Mouse (Mus musculus): ENCODE results near the gene Tmem175. TPM values are rescaled to one million over a fixed set of nuclear protein-coding genes. Genes with fewer than 3 reads are reported as not detected.

Tmem175 gene
- polyA plus RNA-seq, 1 experiment: not detected

DNA sequence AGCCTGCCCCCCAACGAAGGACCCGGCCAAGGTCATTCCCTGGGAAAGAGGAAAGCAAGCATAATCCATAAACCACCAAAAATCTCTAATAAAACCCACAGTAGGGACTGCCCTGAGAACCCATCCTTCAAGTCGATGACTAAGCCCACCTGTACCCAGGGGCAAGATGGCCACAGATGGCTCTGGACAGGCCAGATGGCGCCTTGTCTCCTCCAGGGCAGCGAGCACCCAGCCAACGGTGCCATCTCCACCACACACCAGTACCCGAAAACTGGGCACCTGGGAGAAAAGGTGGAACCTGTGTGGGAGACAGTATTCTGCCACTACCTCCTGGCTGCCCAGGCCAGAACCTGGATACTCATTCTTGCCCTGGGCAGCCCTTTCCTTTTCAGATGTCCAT lies 20.8 kb downstream of the Tmem175 start:
- Histone ChIP-seq H3K27ac (ENCODE audit: insufficient read depth, low read depth, low read length) (no peak overlapping the region), H3K4me1 (ENCODE audit: control insufficient read depth, insufficient read depth, low read length) (no peaks in the 10 kb centered on the region), H3K4me3 (ENCODE audit: insufficient read depth, low read depth, low read length) (no peak overlapping the region)
- no peak for TF ChIP-seq CTCF (IDR thresholded peaks at IDR 0.05; ENCODE audit: insufficient read depth, low read depth, low read length)
- no peak for TF ChIP-seq POLR2A (IDR thresholded peaks at IDR 0.05; ENCODE audit: insufficient read depth, low read depth, low read length)
- 89% methylated on average over 7 of the region's 7 CpGs for WGBS

DNA sequence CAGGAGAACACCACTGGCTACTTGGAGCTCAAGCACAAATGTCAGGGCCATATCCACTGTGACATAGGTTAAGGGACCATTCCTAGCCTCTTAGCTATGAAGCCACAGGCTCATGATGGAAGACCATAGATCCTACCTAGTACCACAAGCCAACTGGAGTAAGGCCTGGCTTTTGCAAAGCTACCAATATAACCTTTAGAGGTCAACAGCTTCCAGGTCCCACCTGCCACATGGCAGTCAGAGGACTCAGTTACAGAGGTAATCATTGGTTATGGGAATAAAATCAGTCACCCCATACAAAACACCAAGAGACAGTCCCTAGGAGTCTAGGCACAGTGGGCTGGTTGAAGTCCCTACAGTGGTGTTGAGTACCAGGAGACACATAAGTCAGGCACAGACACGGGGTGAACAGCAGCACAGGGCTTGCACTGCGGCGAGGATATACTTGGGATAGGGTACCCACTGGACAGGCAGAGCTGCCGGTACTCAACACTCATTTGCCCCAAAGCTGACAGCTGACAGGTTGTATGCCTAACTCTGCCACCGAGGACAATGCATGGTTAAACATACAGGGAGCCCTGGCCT lies 21.7 kb downstream of the Tmem175 start:
- 81% methylated on average over 5 of the region's 5 CpGs for WGBS
- H3K4me3 ChIP-seq (ENCODE audit: insufficient read depth, low read depth, low read length): no peak overlapping the region
- TF ChIP-seq POLR2A (IDR thresholded peaks at IDR 0.05; ENCODE audit: insufficient read depth, low read depth, low read length) (no peak), CTCF (IDR thresholded peaks at IDR 0.05; ENCODE audit: insufficient read depth, low read depth, low read length) (no peak)
- H3K4me1 ChIP-seq (ENCODE audit: control insufficient read depth, insufficient read depth, low read length): no peaks in the 10 kb centered on the region
- H3K27ac ChIP-seq (ENCODE audit: insufficient read depth, low read depth, low read length): no peak overlapping the region

DNA sequence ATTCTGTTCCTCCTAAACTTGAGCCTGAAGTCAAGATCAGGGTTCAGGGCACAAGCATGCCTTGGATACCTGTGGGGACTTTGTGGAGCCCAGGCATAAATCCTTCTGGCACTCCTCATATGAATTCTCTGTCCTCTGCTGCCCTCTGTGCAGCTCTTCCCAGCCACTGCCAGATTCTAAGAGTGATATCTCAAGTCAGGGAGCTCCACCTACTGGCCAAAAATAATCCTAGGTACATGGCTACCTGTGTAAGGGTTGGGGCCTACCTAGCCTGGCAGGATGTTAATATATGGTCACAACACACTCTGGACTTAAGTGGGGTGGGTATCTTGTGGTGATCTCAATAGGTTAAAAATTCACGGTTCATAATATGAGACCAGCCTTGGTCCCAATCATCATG lies 22.3 kb downstream of the Tmem175 start:
- H3K4me3 ChIP-seq (ENCODE audit: insufficient read depth, low read depth, low read length): no peak overlapping the region
- H3K27ac ChIP-seq (ENCODE audit: insufficient read depth, low read depth, low read length): no peak overlapping the region
- no peak for TF ChIP-seq POLR2A (IDR thresholded peaks at IDR 0.05; ENCODE audit: insufficient read depth, low read depth, low read length)
- TF ChIP-seq CTCF (IDR thresholded peaks at IDR 0.05; ENCODE audit: insufficient read depth, low read depth, low read length): no peak
- WGBS: 53% methylated on average over 1 of the region's 1 CpGs
- no peaks in the 10 kb centered on the region for H3K4me1 ChIP-seq (ENCODE audit: control insufficient read depth, insufficient read depth, low read length)

- no peak for TF ChIP-seq POLR2A (IDR thresholded peaks at IDR 0.05; ENCODE audit: insufficient read depth, low read depth, low read length)
- no peak for TF ChIP-seq CTCF (IDR thresholded peaks at IDR 0.05; ENCODE audit: insufficient read depth, low read depth, low read length)
- Histone ChIP-seq H3K4me1 (ENCODE audit: control insufficient read depth, insufficient read depth, low read length) (0 out of 2 replicates have a peak, but pooled peaks cover 4% of the 10 kb centered on the region), H3K27ac (ENCODE audit: insufficient read depth, low read depth, low read length) (no peak overlapping the region), H3K4me3 (ENCODE audit: insufficient read depth, low read depth, low read length) (no peak overlapping the region)
- WGBS: 83% methylated on average over 6 of the region's 6 CpGs
These were observed 23.8 kb downstream of the Tmem175 start for GRCm38 (mm10) chr5:108653341-108653740.

- peaks cover 12% of the 10 kb centered on the region for H3K4me1 ChIP-seq (ENCODE audit: control insufficient read depth, insufficient read depth, low read length)
- TF ChIP-seq POLR2A (IDR thresholded peaks at IDR 0.05; ENCODE audit: insufficient read depth, low read depth, low read length) (no peak), CTCF (IDR thresholded peaks at IDR 0.05; ENCODE audit: insufficient read depth, low read depth, low read length) (no peak)
- WGBS: 96% methylated on average over 10 of the region's 10 CpGs
- H3K27ac ChIP-seq (ENCODE audit: insufficient read depth, low read depth, low read length): no peak overlapping the region
- no peak overlapping the region for H3K4me3 ChIP-seq (ENCODE audit: insufficient read depth, low read depth, low read length)
These were observed 24.9 kb downstream of the Tmem175 start for GRCm38 (mm10) chr5:108654444-108654990.

DNA sequence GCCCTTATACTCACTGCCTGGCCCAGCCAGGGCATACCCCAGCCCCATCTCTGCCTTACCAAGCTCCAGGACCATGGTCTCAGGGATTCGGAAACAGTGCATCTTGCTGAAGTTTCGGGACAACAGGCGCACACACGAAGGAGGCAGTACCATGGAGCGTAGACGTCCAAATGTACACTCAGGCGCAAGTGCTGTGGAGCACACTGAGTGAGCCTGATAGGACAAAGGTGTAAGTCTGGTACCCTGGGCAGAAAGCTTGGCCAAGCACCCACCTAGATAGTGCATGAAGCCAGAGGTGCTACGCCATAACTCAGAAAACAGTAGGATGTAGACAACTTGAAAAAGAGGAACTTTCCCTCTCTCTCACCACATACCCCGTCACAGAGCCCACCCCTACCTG lies 25.8 kb downstream of the Tmem175 start:
- TF ChIP-seq CTCF (IDR thresholded peaks at IDR 0.05; ENCODE audit: insufficient read depth, low read depth, low read length) (no peak), POLR2A (IDR thresholded peaks at IDR 0.05; ENCODE audit: insufficient read depth, low read depth, low read length) (no peak)
- no peak overlapping the region for H3K27ac ChIP-seq (ENCODE audit: insufficient read depth, low read depth, low read length)
- H3K4me3 ChIP-seq (ENCODE audit: insufficient read depth, low read depth, low read length): no peak overlapping the region
- 96% methylated on average over 9 of the region's 9 CpGs for WGBS
- peaks cover 18% of the 10 kb centered on the region for H3K4me1 ChIP-seq (ENCODE audit: control insufficient read depth, insufficient read depth, low read length)

- no peak overlapping the region for H3K27ac ChIP-seq (ENCODE audit: insufficient read depth, low read depth, low read length)
- WGBS: 92% methylated on average over 15 of the region's 15 CpGs
- H3K4me3 ChIP-seq (ENCODE audit: insufficient read depth, low read depth, low read length): no peak overlapping the region
- peaks cover 18% of the 10 kb centered on the region for H3K4me1 ChIP-seq (ENCODE audit: control insufficient read depth, insufficient read depth, low read length)
- no peak for TF ChIP-seq POLR2A (IDR thresholded peaks at IDR 0.05; ENCODE audit: insufficient read depth, low read depth, low read length)
- TF ChIP-seq CTCF (IDR thresholded peaks at IDR 0.05; ENCODE audit: insufficient read depth, low read depth, low read length): no peak
These were observed 26.5 kb downstream of the Tmem175 start for GRCm38 (mm10) chr5:108655891-108656650.

DNA sequence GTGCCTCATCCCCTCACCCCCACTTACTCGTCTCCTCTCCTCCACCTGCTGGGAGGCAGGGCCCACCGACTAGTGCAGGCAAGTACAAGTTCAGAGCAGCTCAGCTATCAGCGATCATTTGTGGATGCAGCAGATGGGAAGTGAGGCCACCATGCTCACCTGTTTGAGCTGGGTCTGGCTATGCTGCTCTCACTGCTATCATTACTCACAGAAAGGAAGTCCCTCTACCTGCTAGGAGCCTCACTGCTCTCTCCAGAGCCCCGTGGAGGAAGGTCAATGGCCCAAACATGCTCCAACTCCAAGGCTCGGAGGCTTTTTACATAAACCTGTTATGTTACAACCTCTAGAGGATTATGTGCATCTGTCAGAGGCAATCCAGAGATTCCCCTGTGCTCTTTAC lies 27.8 kb downstream of the Tmem175 start:
- Histone ChIP-seq H3K27ac (ENCODE audit: insufficient read depth, low read depth, low read length) (no peak overlapping the region), H3K4me1 (ENCODE audit: control insufficient read depth, insufficient read depth, low read length) (peaks cover 18% of the 10 kb centered on the region), H3K4me3 (ENCODE audit: insufficient read depth, low read depth, low read length) (no peak overlapping the region)
- 65% methylated on average over 5 of the region's 5 CpGs for WGBS
- TF ChIP-seq POLR2A (IDR thresholded peaks at IDR 0.05; ENCODE audit: insufficient read depth, low read depth, low read length) (no peak), CTCF (IDR thresholded peaks at IDR 0.05; ENCODE audit: insufficient read depth, low read depth, low read length) (no peak)

- no peak overlapping the region for H3K4me3 ChIP-seq (ENCODE audit: insufficient read depth, low read depth, low read length)
- H3K27ac ChIP-seq (ENCODE audit: insufficient read depth, low read depth, low read length): no peak overlapping the region
- TF ChIP-seq POLR2A (IDR thresholded peaks at IDR 0.05; ENCODE audit: insufficient read depth, low read depth, low read length) (no peak), CTCF (IDR thresholded peaks at IDR 0.05; ENCODE audit: insufficient read depth, low read depth, low read length) (no peak)
- peaks cover 18% of the 10 kb centered on the region for H3K4me1 ChIP-seq (ENCODE audit: control insufficient read depth, insufficient read depth, low read length)
- WGBS: 87% methylated on average over 1 of the region's 1 CpGs
These were observed 29.0 kb downstream of the Tmem175 start for GRCm38 (mm10) chr5:108658611-108659010.
